Mouse (Mus musculus): ENCODE data around the gene Med7. TPM values are rescaled to one million over a fixed set of nuclear protein-coding genes. Genes with fewer than 3 reads are reported as not detected.

Med7 gene
- total RNA-seq (2021): 10 to 100 TPM; 13.6 to 16.1 TPM
- long read RNA-seq, experiment 1, transcript Med7-203 (3 exons, 2,547 nt): major isoform, 8 of 15 reads
- long read RNA-seq, experiment 1, partial matches to known transcripts: 0 of 15 reads
- long read RNA-seq, experiment 1, other reads (novel, unspliced or antisense): 2 of 15 reads
- long read RNA-seq, experiment 2, transcript Med7-207 (2 exons, 381 nt): minor isoform, 5 of 27 reads
- long read RNA-seq, experiment 2, transcript Med7-203 (3 exons, 2,547 nt): major isoform, 16 of 27 reads
- long read RNA-seq, experiment 2, partial matches to known transcripts: 0 of 27 reads
- long read RNA-seq, experiment 2, other reads (novel, unspliced or antisense): 1 of 27 reads

DNA sequence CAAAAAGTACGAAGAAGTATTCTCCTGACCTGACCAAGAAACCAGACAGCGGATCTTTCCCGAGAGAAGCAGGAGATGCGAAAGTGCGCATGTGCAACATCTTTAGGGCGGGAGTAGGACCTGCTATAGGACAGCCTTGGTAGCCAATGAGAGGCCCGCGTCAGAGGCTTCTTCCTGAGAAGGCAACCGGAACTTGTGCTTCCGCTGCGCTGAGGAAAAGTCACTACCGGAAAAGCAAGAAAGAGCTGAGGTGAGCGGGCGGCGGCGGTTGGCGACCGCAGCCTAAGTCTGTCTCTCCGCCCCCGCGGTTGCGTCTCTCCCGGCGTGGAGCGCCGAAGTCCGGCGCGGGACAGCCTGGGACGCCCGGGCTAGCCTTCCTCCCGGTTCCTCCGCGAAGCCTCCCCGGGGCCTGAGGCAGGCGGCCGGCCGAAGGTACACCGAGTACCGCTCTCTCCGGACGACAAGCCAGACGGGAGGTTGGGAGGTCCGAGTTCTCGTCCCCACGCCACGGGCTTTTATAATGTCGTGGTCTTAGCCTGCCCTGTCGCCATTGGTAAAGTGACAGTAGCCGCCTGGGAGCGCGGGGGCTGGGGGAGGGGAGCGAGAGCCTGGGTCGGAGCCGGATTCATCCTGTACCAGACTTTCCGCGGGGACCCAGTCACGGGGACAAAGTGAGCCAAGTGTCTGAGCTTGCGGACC, at the start of gene Med7:
TSS of gene Med7 (plus strand) at position 166 of the 699 bp plus-strand sequence.
- peak; percentile 92 for DNase-seq

- no peak for DNase-seq
Observed at GRCm38 (mm10) chr11:46387061-46387460, 49.7 kb upstream of the Med7 start.

GRCm38 (mm10) chr11:46388438-46388837, 48.3 kb upstream of the Med7 start:
- no peak for DNase-seq

GRCm38 (mm10) chr11:46389336-46390117, 47.2 kb upstream of the Med7 start, which contains the start of gene Itk:
Itk (minus strand) TSS chr11:46389515.
- no peak for DNase-seq

- DNase-seq: no peak
Observed at GRCm38 (mm10) chr11:46390621-46391020, 46.1 kb upstream of the Med7 start.

GRCm38 (mm10) chr11:46392890-46393289, 43.8 kb upstream of the Med7 start:
- DNase-seq: no peak

- DNase-seq: no peak
Observed at GRCm38 (mm10) chr11:46393413-46393812, 43.3 kb upstream of the Med7 start.

GRCm38 (mm10) chr11:46395088-46395487, 41.6 kb upstream of the Med7 start:
- DNase-seq: no peak

- DNase-seq: no peak
Observed at GRCm38 (mm10) chr11:46395698-46396097, 41.0 kb upstream of the Med7 start.

- no peak for DNase-seq
Observed at GRCm38 (mm10) chr11:46396167-46396859, 40.4 kb upstream of the Med7 start, which contains the start of gene Fam71b. Fam71b (plus strand) TSS chr11:46396559.

DNA sequence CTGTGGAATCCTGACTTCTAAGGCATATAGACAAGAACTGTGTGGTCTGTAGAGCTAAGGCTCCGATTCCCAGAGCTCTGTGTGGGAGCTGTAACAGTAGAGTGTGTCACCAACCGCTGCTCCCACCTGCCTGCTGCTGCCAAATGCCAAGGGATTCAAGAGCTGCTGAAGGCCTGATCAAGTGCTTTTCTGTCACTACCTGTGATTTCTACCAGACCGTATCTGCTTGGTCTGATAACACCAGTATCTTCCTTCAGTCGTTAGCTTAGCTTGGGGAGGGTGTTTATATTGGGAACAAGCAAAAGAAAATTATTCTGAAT, 39.9 kb upstream of the Med7 start:
- DNase-seq: no peak

DNA sequence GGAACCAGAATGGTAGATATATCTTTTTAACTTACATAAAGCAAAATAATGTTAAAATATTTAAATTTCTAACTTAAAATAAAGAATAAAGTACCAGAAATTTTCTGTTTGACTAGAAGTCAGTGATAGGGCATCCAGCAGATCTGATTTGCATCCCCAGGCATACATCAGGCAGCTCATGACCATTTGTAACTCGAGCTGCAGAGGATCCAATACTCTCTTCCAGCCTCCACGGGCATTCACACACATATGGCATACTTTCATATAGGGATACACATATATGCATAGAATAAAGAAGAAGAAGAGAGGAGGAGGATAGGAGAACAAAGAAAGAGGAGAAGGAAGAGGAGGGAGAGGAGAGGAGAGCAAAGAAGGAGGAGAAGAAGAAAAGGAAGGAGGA, 38.8 kb upstream of the Med7 start:
- no peak for DNase-seq

DNA sequence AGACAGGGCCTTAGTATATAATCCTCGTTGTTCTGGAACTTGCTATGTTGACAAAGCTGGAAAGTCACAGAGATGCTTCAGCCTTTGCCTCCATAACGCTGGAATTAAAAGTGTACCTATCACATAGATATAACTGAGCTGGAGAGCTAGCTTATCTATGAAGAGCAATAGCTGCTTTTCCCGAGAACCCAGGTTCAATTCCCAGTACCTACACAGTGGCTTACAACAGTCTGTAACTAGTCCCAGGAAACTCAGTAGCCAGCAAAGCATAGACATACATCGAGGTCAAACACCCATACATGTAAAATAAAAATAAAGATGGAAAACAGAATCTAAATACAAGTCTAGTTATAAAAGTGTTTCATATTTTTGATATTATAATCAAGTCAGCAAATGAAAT, 38.3 kb upstream of the Med7 start:
- DNase-seq: no peak

GRCm38 (mm10) chr11:46398933-46399383, 37.8 kb upstream of the Med7 start:
- DNase-seq: no peak

DNA sequence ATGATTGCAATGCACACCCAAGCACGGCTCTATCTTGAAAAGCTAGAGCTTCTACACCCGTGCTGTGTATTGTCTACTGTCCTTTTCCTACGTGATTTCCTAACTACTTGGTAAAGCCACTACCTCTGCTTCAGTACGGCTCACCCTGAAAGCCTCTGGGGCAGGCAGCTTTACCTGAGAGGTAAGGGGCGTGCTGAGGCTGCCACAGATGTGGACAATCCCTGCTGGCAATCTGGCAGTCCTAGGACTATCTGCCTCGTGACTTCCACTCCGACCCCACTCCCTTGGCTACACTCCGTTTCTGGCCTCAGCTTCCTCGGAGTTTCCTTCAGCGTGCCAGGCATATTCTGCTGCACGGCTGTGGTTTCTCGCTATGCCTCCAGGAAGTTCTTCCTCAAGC, 35.2 kb upstream of the Med7 start:
- DNase-seq: no peak

DNA sequence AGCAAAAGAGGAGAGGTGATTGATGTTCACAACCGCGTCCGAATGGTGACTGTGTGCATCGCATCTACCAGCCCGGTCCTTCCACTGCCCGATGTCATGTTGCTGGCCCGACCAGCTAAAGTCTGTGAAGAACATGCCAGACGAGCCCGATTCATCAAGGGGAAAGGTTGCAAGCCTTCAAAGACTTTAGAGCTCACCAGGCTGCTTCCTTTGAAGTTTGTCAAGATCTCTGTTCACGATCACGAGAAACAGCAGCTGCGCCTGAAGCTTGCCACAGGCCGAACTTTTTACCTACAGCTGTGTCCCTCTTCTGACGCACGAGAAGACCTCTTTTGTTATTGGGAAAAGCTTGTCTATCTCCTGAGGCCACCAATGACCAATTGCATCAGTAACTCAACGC, 31.7 kb upstream of the Med7 start:
- no peak for DNase-seq

DNA sequence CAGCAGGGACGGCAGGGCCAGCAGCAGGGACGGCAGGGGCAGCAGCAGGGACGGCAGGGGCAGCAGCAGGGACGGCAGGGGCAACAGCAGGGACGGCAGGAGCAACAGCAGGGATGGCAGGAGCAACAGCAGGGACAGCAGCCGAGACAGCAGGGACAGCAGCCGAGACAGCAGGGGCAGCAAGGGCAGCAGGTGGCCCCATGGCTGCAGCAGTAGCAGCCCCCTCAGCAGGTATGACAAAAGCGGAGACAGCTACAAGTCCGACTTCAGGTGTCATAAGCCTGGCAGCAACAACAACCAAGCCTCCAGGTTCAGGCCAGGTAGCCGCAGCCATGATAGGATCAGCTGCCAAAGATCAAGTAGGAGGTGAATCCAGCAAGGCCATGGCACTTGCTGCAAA, 30.0 kb upstream of the Med7 start:
- no peak for DNase-seq

DNA sequence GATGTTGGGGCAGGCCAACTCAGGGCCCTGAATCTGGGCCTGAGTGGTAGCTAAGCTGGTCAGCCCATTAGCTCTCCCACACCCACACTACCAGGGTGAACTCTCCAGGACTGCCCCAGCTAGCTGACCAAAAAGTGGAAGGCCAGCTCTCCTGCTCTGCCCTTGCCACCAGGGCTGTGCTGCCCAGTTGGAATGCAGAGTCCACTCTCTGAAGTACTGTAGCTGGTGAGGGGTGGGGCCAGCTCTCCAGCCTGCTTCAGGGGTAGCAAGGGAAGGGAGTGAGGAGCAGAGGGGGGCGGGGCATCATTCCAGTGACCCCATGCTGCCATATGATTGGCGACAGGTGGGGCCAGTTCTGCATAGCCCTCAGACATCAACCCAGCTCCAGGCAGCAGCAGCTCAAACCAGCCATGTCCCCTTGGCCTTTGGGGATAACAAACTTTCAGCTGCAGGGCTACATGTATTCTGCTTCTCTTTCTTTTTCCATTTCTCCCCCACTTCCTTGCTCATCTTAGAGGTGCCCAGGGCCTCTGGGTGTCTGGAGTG, 26.6 kb upstream of the Med7 start:
- DNase-seq: no peak

GRCm38 (mm10) chr11:46418438-46418837, 18.3 kb upstream of the Med7 start:
- peak; percentile 13 for DNase-seq

DNA sequence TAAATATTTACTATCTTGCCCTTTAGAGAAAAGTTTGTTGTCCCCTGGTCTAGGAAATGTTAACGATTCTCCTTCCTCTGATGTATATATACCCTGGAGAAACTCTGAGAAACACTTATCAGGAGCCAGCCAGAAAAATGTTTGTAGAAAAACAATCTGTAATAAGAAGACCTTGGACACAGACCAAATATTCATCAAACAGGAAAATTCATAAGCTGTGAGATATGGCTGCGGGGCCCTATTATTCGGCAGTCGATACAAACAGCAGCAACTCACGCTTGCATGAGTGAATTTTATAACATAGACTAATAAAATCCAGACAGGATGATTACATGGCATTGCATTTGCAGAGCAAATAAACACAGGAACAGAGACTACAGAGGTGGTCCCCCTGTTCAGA, 17.9 kb upstream of the Med7 start:
- no peak for DNase-seq

- DNase-seq: no peak
Observed at GRCm38 (mm10) chr11:46421086-46421888, 15.4 kb upstream of the Med7 start.

Measured in gastrocnemius, postnatal 25 days (tissue).